Mouse (Mus musculus) gastrocnemius, adult 2 months (tissue): ENCODE measurements around the gene Rere. TPM values are rescaled to one million over a fixed set of nuclear protein-coding genes. Genes with fewer than 3 reads are reported as not detected.
A peak's percentile ranks its signal among the peaks of the same experiment; 100 is the strongest.
"Not testable (repeated sequence)": the region's sequence is repeated elsewhere in the genome, so short reads cannot be mapped to it uniquely, and the experiment has no call there.

Experiments used
- DNase-seq: peaks from one replicate; pipeline ENCODE4 v3.0.0; 2022
- H3K27ac ChIP-seq: fragments of 200-600 bp; 2 replicates; pipeline ENCODE4 v1.8.1; 2022; ENCODE audit warnings: mild to moderate bottlenecking
- H3K4me3 ChIP-seq: fragments of 200-600 bp; 2 replicates; pipeline ENCODE4 v1.8.1; 2022; ENCODE audit warnings: mild to moderate bottlenecking, moderate library complexity
- CTCF ChIP-seq: fragments of 200-600 bp; IDR thresholded peaks from 2 replicates; pipeline ENCODE4 v1.8.1; 2022; ENCODE audit warnings: antibody characterized with exemption, mild to moderate bottlenecking, moderate library complexity
- intact Hi-C: fragments of 180-260 bp; cut with DNase I; formaldehyde crosslinking; loops from one replicate; pipeline ENCODE4 v1.15.1; 2025
- total RNA-seq, 2 experiments: library from RNA; stranded (reverse); gene quantifications; 2 replicates each; pipeline ENCODE4 v1.2.3; 2021

The Rere gene
- total RNA-seq, 2 experiments from 2014 or later = 71.3 to 95.7 TPM

- intact Hi-C loops = no loop called here
- no peak overlapping the region for H3K4me3 ChIP-seq
- no peak for TF ChIP-seq CTCF
- H3K27ac ChIP-seq = peak overlapping the region; percentile 50; the same call in 1 of the 2 replicates
- no peak for DNase-seq
These were observed 180.2 kb downstream of the Rere start for GRCm38 (mm10) chr4:150461427-150462189.

GRCm38 (mm10) chr4:150462367-150462766 lies 180.9 kb downstream of the Rere start:
- H3K27ac ChIP-seq = peak overlapping the region; percentile 50
- intact Hi-C loops = no loop called here
- peak overlapping the region; percentile 19 for H3K4me3 ChIP-seq
- peak; percentile 64 for DNase-seq
- TF ChIP-seq CTCF = no peak

- Histone ChIP-seq H3K27ac (no peak overlapping the region), H3K4me3 (no peak overlapping the region)
- intact Hi-C loops = loop anchor here (1.0 kb wide), 2 partner anchors 116 to 208 kb away; no protein-coding TSS in a partner anchor
- peak; percentile 93 for TF ChIP-seq CTCF
- peak; percentile 65 for DNase-seq
These were observed 184.3 kb downstream of the Rere start for GRCm38 (mm10) chr4:150465759-150466158.

- 0 out of 2 replicates have a peak overlapping the region, but pooled peaks have one; percentile 1 for H3K27ac ChIP-seq
- no peak for TF ChIP-seq CTCF
- intact Hi-C loops = no loop called here
These were observed 187.8 kb downstream of the Rere start for GRCm38 (mm10) chr4:150469274-150469673.

GRCm38 (mm10) chr4:150470674-150471328 lies 189.4 kb downstream of the Rere start:
- Histone ChIP-seq H3K4me3 (no peak overlapping the region), H3K27ac (no peak overlapping the region)
- no peak for TF ChIP-seq CTCF
- intact Hi-C loops = no loop called here
- DNase-seq = no peak

More at GRCm38 (mm10) chr4:150469274-150469673, 187.8 kb downstream of the Rere start:
- no peak for DNase-seq
- no peak overlapping the region for H3K4me3 ChIP-seq

GRCm38 (mm10) chr4:150472751-150473436 lies 191.4 kb downstream of the Rere start:
- Histone ChIP-seq H3K4me3 (no peak overlapping the region), H3K27ac (0 out of 2 replicates have a peak overlapping the region, but pooled peaks have one; percentile 58)
- no peak for TF ChIP-seq CTCF
- DNase-seq = no peak
- intact Hi-C loops = no loop called here

GRCm38 (mm10) chr4:150473437-150474070 lies 192.1 kb downstream of the Rere start:
- no peak for TF ChIP-seq CTCF
- Histone ChIP-seq H3K4me3 (no peak overlapping the region), H3K27ac (peak overlapping the region; percentile 58)
- intact Hi-C loops = no loop called here
- DNase-seq = no peak

GRCm38 (mm10) chr4:150474086-150474485 lies 192.6 kb downstream of the Rere start:
- peak; percentile 73 for DNase-seq
- H3K4me3 ChIP-seq = no peak overlapping the region
- H3K27ac ChIP-seq = peak overlapping the region; percentile 58; the same call in 1 of the 2 replicates
- intact Hi-C loops = no loop called here
- peak; percentile 16; the same call in 1 of the 2 replicates for TF ChIP-seq CTCF

- intact Hi-C loops = no loop called here
- no peak for DNase-seq
- Histone ChIP-seq H3K4me3 (no peak overlapping the region), H3K27ac (no peak overlapping the region)
- TF ChIP-seq CTCF = peak; percentile 33; the same call in 1 of the 2 replicates
These were observed 194.8 kb downstream of the Rere start for GRCm38 (mm10) chr4:150476258-150476657.

- no peak overlapping the region for H3K4me3 ChIP-seq
- DNase-seq = no peak
- intact Hi-C loops = no loop called here
- H3K27ac ChIP-seq = no peak overlapping the region
- TF ChIP-seq CTCF = no peak
These were observed 196.6 kb downstream of the Rere start for GRCm38 (mm10) chr4:150478006-150478405.

- intact Hi-C loops = loop anchor here (10.0 kb wide), 1 partner anchor 422 kb away; no protein-coding TSS in a partner anchor
- not testable (repeated sequence) for H3K27ac ChIP-seq, DNase-seq, H3K4me3 ChIP-seq
These were observed 201.6 kb downstream of the Rere start for GRCm38 (mm10) chr4:150483081-150483480.

- intact Hi-C loops = loop anchor here (5.0 to 10.0 kb wide), 2 partner anchors 111 to 419 kb away; no protein-coding TSS in a partner anchor
- H3K27ac ChIP-seq = peak overlapping the region; percentile 72
- no peak for DNase-seq
- no peak for TF ChIP-seq CTCF
- H3K4me3 ChIP-seq = peak overlapping the region; percentile 24
These were observed 204.7 kb downstream of the Rere start for GRCm38 (mm10) chr4:150486097-150486496.
